Mouse (Mus musculus) hindbrain, embryonic 14.5 days (tissue): Measurements from ENCODE around the gene Xkr7. TPM values are rescaled to one million over a fixed set of nuclear protein-coding genes. Genes with fewer than 3 reads are reported as not detected.

Source experiments
- ATAC-seq: fragments of 200-750 bp; cut with Nextera tagmentation; 2 replicates; pipeline ENCODE4 v1.8.0; 2017; ENCODE audit warnings: moderate number of reproducible peaks, mild to moderate bottlenecking, moderate TSS enrichment, moderate library complexity; ENCODE audit not compliant: low FRiP score
- DNase-seq: peaks from one replicate; pipeline ENCODE4 v3.0.0-alpha.2; 2015; ENCODE audit warnings: low spot score
- H3K27ac ChIP-seq: fragments of 300-500 bp; sonication (generic); 2 replicates; pipeline ENCODE4 v1.5.1; 2014; ENCODE audit warnings: mild to moderate bottlenecking, moderate library complexity
- H3K27me3 ChIP-seq: fragments of 300-500 bp; sonication (generic); 2 replicates; pipeline ENCODE4 v1.6.1; 2014; ENCODE audit warnings: mild to moderate bottlenecking, low read length, mixed read lengths; ENCODE audit not compliant: control insufficient read depth, insufficient read depth
- H3K36me3 ChIP-seq: fragments of 300-500 bp; sonication (generic); replicated peaks from 2 replicates; pipeline ENCODE4 v1.6.1; 2014; ENCODE audit not compliant: control insufficient read depth, insufficient read depth
- H3K4me1 ChIP-seq: fragments of 300-500 bp; sonication (generic); replicated peaks from 2 replicates; pipeline ENCODE4 v1.6.1; 2014; ENCODE audit warnings: antibody characterized with exemption, low read length, mixed read lengths; ENCODE audit not compliant: control insufficient read depth, insufficient read depth
- H3K4me2 ChIP-seq: fragments of 300-500 bp; sonication (generic); replicated peaks from 2 replicates; pipeline ENCODE4 v1.6.1; 2014; ENCODE audit warnings: mild to moderate bottlenecking, moderate library complexity
- H3K4me3 ChIP-seq: fragments of 300-500 bp; sonication (generic); replicated peaks from 2 replicates; pipeline ENCODE4 v1.5.1; 2014; ENCODE audit warnings: mild to moderate bottlenecking, low read length
- H3K9ac ChIP-seq: fragments of 300-500 bp; sonication (generic); 2 replicates; pipeline ENCODE4 v1.6.1; 2014
- H3K9me3 ChIP-seq: fragments of 300-500 bp; sonication (generic); 2 replicates; pipeline ENCODE4 v1.6.1; 2016; ENCODE audit warnings: low read length; ENCODE audit not compliant: control insufficient read depth
- WGBS: fragments of 180-500 bp; shearing (Covaris S2); extraction: QIAGEN DNeasy Blood & Tissue Kit; methylation state at CpG from one replicate; pipeline ENCODE4 v1.1.7; 2014; 5-methylcytosine and 5-hydroxymethylcytosine counted together
- polyA plus RNA-seq: library from polyadenylated mRNA; unstranded; fragments of >200 nt; fragmentation: Nextera tagmentation; extraction: Ambion mirVana; gene quantifications from 2 replicates; pipeline ENCODE4 v1.2.1, GENCODE M21; 2014

Gene Xkr7
- polyA plus RNA-seq, 1 experiment from 2014 or later, result 0.84 TPM

DNA sequence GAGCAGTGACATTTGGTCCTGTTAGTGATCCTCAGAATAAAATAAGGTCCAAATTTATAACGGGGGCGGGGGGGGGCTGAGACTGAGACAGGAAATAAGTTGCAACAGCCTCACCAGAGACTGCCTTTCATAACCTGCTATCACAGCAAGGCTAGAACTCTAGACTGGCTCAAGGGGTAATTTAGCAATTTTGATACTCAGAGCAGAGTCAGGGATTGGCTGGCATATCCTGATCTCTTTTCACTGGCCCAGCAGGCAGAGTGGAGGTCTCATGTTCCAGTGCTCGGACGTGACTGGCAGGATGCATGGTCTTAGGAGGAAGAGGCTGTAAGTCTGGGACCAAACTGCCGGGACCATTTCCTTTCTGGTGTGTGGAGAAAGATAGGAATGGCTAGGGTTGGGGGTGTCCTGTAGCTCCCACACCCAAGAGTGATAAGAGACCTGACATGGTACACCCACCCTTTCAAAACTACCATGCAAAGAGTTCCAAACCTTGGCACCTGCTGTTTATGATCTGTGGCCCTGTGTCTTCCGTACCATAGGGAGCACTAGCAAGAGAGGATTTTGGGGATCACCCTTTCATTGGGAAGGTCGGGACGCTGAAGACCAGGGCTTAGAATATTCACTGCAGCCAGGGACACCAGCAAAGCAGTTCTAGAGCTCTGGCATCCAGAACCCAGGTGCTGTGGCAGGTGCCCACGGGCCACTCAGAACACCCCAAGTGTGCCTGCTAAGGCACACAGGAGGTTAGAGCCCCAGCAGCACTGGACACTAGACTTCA, 32.7 kb downstream of the Xkr7 start:
- Histone ChIP-seq H3K9me3 (no peaks in the 10 kb centered on the region), H3K27ac (no peak overlapping the region), H3K27me3 (peaks cover 3% of the 10 kb centered on the region; the same call in 1 of the 2 replicates), H3K4me3 (no peak overlapping the region), H3K4me1 (peaks cover 8% of the 10 kb centered on the region; the same call in 1 of the 2 replicates), H3K4me2 (no peak overlapping the region), H3K9ac (no peak overlapping the region), H3K36me3 (0 out of 2 replicates have a peak, but pooled peaks cover 5% of the 10 kb centered on the region)
- 80% methylated on average over 9 of the region's 9 CpGs for WGBS
- DNase-seq (no peak), ATAC-seq (no peak)

DNA sequence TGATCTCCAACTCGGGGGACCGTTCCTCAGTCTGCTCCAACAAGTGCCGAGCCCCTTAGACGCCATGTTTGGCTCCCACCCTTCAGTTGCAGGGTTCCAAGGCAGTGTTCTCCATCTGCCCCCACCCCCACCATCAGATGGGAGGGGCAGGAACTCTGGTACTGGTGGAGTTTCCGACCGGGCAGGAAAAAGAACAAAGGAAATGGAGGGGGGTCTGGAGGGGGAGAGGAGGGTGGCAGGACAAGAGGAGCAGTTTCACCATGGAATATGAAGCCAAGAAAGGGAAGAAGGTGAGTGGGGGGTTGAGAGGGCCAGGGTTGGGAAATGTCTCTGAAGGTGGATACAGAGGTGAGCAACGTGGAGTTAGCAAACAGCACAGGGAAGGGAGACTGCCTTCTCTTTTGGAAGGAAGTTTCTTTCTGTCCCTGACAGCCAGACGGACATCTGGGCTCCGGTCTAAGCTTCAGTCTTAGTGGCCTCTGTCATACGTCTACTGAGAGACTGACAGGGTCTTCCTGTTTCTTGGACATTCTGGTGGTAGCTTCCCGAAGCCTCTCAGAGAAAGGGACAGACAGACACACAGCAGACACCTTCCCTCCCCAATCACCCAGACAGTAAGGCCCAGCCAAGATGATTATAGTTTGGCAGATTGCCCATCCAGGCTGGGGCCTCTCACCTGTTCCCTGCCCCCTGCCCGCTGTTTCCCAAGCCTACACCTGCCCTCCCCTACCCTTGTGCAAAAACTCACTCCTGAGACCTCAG, 34.3 kb downstream of the Xkr7 start, which contains the start of gene Ccm2l:
TSS of gene Ccm2l (plus strand) at position 209 of the 762 bp plus-strand sequence.
- Histone ChIP-seq H3K36me3 (no peaks in the 10 kb centered on the region), H3K9ac (no peak within 1 kb of the TSS), H3K27me3 (peaks cover 17% of the 10 kb centered on the region), H3K4me2 (no peak within 1 kb of the TSS), H3K4me1 (peaks cover 10% of the 10 kb centered on the region; the same call in 1 of the 2 replicates), H3K27ac (0 out of 2 replicates have a peak within 1 kb of the TSS, but pooled peaks have one; percentile 10), H3K4me3 (no peak within 1 kb of the TSS), H3K9me3 (no peaks in the 10 kb centered on the region)
- 53% methylated on average over 12 of the region's 12 CpGs for WGBS
- ATAC-seq (no peak), DNase-seq (no peak)

- H3K4me2 ChIP-seq, result no peak overlapping the region
Measured at GRCm38 (mm10) chr2:153066991-153067390, 35.3 kb downstream of the Xkr7 start.

DNA sequence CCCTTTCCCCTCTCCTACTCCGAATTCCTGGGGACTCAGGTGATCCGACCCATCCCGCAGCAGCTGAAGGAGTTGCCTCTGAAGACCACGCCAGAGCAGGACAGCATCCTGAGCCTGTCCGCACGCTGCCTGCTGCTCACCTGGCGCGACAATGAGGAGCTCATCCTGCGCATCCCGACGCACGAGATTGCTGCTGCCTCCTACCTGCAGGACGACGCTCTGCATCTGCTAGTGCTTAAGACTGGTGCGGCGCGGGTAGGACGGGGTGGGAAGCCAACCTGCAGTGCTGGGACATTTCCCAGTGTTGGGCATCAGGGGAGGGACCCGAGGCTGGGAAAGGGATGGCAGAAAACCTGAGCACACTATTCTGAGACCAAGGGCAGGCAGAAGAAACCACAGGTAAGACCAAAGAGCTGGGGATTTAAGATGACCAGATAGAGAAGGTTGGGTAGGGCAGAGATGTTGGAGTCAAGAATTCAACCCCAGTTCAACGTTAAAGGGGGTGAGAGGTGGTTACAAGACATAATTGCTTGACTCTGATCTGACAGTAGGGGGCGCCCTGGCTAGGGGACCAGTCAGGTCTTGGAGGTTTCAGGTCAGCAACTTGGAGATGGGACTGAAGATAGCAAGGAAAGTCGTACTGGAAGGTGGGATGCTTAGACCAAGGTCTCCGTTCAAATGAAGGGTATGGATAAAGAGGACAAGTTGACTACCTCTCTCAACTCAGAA, 39.3 kb downstream of the Xkr7 start:
- Histone ChIP-seq H3K9ac (peak overlapping the region; percentile 31; the same call in 1 of the 2 replicates), H3K4me3 (peak overlapping the region; percentile 12; the same call in 1 of the 2 replicates), H3K27me3 (peaks cover 50% of the 10 kb centered on the region), H3K27ac (no peak overlapping the region), H3K4me2 (peak overlapping the region; percentile 28), H3K4me1 (peaks cover 10% of the 10 kb centered on the region; the same call in 1 of the 2 replicates), H3K36me3 (no peaks in the 10 kb centered on the region), H3K9me3 (no peaks in the 10 kb centered on the region)
- DNase-seq (peak; percentile 38), ATAC-seq (no peak)
- WGBS, result 12% methylated on average over 23 of the region's 23 CpGs

More at GRCm38 (mm10) chr2:153066991-153067390, 35.3 kb downstream of the Xkr7 start:
- H3K27me3 ChIP-seq, result peaks cover 28% of the 10 kb centered on the region
- no peak for ATAC-seq
- H3K9me3 ChIP-seq, result no peaks in the 10 kb centered on the region
- H3K4me1 ChIP-seq, result peaks cover 17% of the 10 kb centered on the region; the same call in 1 of the 2 replicates
- DNase-seq, result no peak
- no peak overlapping the region for H3K4me3 ChIP-seq
- no peak overlapping the region for H3K27ac ChIP-seq
- no peak overlapping the region for H3K9ac ChIP-seq
- H3K36me3 ChIP-seq, result no peaks in the 10 kb centered on the region
- 49% methylated on average over 6 of the region's 6 CpGs for WGBS

DNA sequence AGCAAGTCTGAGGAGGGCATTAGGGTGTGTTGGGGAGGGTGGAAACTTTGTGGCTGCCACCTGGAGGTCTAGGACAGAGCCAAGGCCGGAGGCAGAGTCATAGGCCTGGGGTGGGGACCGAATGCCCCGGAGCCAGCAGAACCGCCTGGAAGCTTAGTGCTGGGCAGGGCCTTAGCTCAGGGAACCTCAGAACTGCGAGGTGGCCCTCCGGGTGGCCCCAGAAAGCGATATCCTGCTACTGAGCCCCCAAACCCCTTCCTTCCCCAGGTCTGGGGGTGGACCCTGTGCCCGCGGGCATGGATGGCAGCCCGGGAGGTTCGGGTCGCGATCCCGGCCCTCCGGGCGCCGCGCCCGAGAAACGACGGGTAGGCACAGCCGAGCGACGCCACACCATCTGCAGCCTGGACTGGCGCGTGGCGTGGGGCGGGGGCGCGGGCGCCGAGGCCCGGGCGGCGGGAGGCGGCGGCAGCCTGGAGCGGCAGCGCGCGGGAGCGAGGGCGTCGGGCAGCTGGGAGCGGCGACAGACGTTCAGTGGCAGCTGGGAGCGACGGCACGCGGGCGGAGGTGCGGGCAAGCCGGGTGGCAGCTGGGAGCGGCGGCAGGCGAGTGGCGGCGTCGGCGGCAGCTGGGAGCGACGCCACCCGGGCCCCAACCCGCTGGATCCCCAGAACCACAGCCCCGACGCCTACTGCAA, 40.0 kb downstream of the Xkr7 start:
- peak overlapping the region; percentile 44; the same call in 1 of the 2 replicates for H3K9ac ChIP-seq
- ATAC-seq (peak; percentile 61; the same call in 1 of the 2 replicates), DNase-seq (peak; percentile 40)
- H3K4me1 ChIP-seq, result peaks cover 10% of the 10 kb centered on the region; the same call in 1 of the 2 replicates
- peaks cover 50% of the 10 kb centered on the region for H3K27me3 ChIP-seq
- H3K36me3 ChIP-seq, result no peaks in the 10 kb centered on the region
- no peaks in the 10 kb centered on the region for H3K9me3 ChIP-seq
- peak overlapping the region; percentile 53 for H3K4me2 ChIP-seq
- H3K27ac ChIP-seq, result no peak overlapping the region
- H3K4me3 ChIP-seq, result peak overlapping the region; percentile 29
- 8% methylated on average over 67 of the region's 67 CpGs for WGBS

DNA sequence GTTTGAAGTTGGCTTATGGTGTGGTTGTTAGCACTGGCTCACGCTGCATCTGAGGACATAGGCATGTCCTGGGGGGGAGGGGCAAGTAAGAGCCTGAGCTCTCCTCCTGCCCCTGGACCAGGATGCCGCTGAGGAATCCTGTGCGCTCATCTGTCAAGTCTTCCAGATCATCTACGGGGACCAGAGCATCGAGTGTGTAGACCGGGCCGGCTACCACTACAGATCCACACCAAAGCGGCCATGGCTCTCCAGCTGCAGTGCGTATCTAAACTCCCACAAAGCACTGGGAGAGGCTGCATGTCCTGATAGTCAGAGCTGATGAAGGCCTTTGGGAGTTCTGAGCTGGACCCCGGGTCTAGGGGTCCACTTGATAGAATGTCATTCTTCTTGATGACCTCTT, 43.0 kb downstream of the Xkr7 start:
- 88% methylated on average over 10 of the region's 10 CpGs for WGBS
- Histone ChIP-seq H3K36me3 (no peaks in the 10 kb centered on the region), H3K4me2 (no peak overlapping the region), H3K27ac (no peak overlapping the region), H3K9me3 (no peaks in the 10 kb centered on the region), H3K9ac (no peak overlapping the region), H3K27me3 (peaks cover 45% of the 10 kb centered on the region), H3K4me1 (peaks cover 10% of the 10 kb centered on the region; the same call in 1 of the 2 replicates), H3K4me3 (no peak overlapping the region)
- ATAC-seq (no peak), DNase-seq (no peak)

GRCm38 (mm10) chr2:153075961-153076360, 44.3 kb downstream of the Xkr7 start:
- Histone ChIP-seq H3K4me3 (no peak overlapping the region), H3K9ac (no peak overlapping the region), H3K27ac (no peak overlapping the region), H3K27me3 (peaks cover 34% of the 10 kb centered on the region), H3K4me1 (peaks cover 7% of the 10 kb centered on the region; the same call in 1 of the 2 replicates), H3K9me3 (no peaks in the 10 kb centered on the region), H3K36me3 (no peaks in the 10 kb centered on the region), H3K4me2 (no peak overlapping the region)
- no peak for ATAC-seq
- no peak for DNase-seq
- WGBS, result 58% methylated on average over 2 of the region's 2 CpGs

DNA sequence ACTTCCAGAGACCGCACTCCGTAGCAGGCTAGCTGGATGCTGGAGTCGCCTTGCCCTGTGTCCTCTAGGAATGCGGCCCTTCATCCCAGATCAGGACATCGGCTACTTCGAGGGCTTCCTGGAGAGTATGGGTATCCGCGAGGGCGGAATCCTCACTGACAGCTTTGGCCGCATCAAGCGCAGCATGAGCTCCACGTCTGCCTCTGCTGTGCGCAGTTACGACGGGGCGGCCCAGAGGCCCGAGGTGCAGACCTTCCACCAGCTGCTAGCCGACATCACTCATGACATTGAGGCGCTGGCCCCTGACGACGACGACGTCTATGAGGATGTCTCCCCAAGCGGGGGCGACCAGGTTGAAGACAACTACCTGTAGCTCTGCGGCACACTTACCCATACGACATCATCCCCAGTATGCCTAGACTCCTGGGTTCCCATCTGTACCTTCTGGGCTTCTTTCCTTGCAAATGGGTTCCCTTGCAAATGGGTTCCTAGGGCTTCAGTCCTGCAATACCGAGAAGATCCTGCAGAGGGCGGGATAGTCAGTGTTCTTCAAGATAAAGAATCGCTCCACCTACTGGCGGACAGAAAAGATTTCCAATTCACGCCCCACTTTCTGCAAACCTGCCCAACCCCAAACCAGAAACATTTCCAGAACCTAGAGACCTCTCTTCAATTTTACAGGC, 49.3 kb downstream of the Xkr7 start:
- DNase-seq (peak; percentile 91), ATAC-seq (no peak)
- Histone ChIP-seq H3K36me3 (no peaks in the 10 kb centered on the region), H3K27me3 (0 out of 2 replicates have a peak, but pooled peaks cover 3% of the 10 kb centered on the region), H3K4me2 (no peak overlapping the region), H3K27ac (no peak overlapping the region), H3K4me3 (no peak overlapping the region), H3K4me1 (no peaks in the 10 kb centered on the region), H3K9ac (no peak overlapping the region), H3K9me3 (no peaks in the 10 kb centered on the region)
- 35% methylated on average over 32 of the region's 32 CpGs for WGBS
